Mouse (Mus musculus): ENCODE results near the gene Tmem45a. TPM values are rescaled to one million over a fixed set of nuclear protein-coding genes. Genes with fewer than 3 reads are reported as not detected.

Gene Tmem45a
- polyA plus RNA-seq, 1 experiment = 2.0 TPM

DNA sequence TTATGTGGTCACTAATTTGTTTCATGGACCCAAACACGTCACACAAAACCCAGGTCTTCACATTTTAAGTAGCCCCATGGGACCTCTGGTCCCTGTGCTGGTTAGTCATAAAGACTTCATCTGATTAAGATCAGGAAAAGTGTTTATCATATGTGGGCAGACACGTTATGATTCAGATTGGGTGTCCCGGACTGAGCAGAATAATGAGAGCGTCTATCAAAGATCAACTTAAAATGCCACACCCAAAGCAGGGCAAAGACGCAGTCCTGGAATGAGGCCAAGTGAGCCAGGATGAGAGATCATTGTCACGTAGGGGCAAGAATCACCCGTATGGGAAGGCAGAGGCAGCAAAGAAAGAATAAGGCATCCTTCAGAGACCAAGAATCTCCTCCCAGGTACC is 87.1 kb downstream of the Tmem45a start:
- TF ChIP-seq CTCF (conservative IDR thresholded peaks at IDR 0.05; ENCODE audit: insufficient read depth, insufficient read length, low read depth, low read length) (no peak), POLR2A (IDR thresholded peaks at IDR 0.05; ENCODE audit: low read depth, low read length) (no peak)
- H3K27me3 ChIP-seq (replicated peaks; ENCODE audit: control insufficient read depth, insufficient read depth, low read length) = no peaks in the 10 kb centered on the region
- no peaks in the 10 kb centered on the region for H3K36me3 ChIP-seq (ENCODE audit: control insufficient read depth, insufficient read depth, low read length)
- WGBS = 59% methylated on average over 7 of the region's 7 CpGs
- no peak overlapping the region for H3K4me3 ChIP-seq (ENCODE audit: insufficient read depth, low read depth, low read length)
- no peaks in the 10 kb centered on the region for H3K4me1 ChIP-seq (ENCODE audit: control insufficient read depth, insufficient read depth, low read length)
- H3K27ac ChIP-seq (ENCODE audit: insufficient read depth, low read depth, low read length) = no peak overlapping the region
- no peak for DNase-seq

DNA sequence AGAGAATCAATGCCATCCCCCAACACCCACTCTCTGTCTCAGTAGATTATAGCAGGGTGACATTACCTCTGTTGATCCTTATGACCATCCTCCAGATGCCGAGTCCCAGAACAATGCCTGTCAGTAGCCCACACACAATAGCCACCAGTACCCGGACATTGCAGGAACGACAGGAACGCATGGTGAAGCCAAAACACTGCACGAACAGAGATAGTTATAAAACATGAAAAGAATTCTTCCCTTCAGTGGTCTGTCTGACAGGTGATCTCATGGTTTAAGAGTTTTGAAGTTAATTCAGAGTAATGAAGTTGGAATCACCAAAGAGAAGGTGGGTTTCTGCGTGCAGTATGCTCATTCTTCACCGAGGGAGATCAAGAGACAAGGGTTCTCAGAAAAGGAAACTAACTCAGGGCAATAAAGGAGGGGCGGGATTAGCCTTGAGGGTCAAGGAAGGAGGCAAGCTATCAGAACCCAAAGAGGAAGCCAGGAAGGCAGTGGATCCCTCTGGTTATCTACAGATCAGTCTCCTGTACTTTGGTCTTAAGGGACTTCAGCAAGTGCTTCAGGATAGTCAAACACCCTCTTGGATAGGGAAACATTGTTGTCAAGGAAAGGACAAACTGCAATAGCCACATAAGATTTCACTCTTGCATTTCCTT is 90.4 kb downstream of the Tmem45a start, which contains the start of gene Adgrg7:
Gene Adgrg7 (minus strand): TSS at position 375 of the 659 bp plus-strand sequence.
- no peaks in the 10 kb centered on the region for H3K4me1 ChIP-seq (ENCODE audit: control insufficient read depth, insufficient read depth, low read length)
- H3K27me3 ChIP-seq (replicated peaks; ENCODE audit: control insufficient read depth, insufficient read depth, low read length) = no peaks in the 10 kb centered on the region
- H3K36me3 ChIP-seq (ENCODE audit: control insufficient read depth, insufficient read depth, low read length) = no peaks in the 10 kb centered on the region
- no peak for DNase-seq
- no peak within 1 kb of the TSS for H3K4me3 ChIP-seq (ENCODE audit: insufficient read depth, low read depth, low read length)
- no peak for TF ChIP-seq CTCF (conservative IDR thresholded peaks at IDR 0.05; ENCODE audit: insufficient read depth, insufficient read length, low read depth, low read length)
- no peak for TF ChIP-seq POLR2A (IDR thresholded peaks at IDR 0.05; ENCODE audit: low read depth, low read length)
- 68% methylated on average over 8 of the region's 8 CpGs for whole genome bisulfite sequencing
- no peak within 1 kb of the TSS for H3K27ac ChIP-seq (ENCODE audit: insufficient read depth, low read depth, low read length)

GRCm38 (mm10) chr16:56794383-56795144 is 91.4 kb downstream of the Tmem45a start:
- no peaks in the 10 kb centered on the region for H3K36me3 ChIP-seq (ENCODE audit: control insufficient read depth, insufficient read depth, low read length)
- DNase-seq = no peak
- no peaks in the 10 kb centered on the region for H3K4me1 ChIP-seq (ENCODE audit: control insufficient read depth, insufficient read depth, low read length)
- no peak for TF ChIP-seq CTCF (conservative IDR thresholded peaks at IDR 0.05; ENCODE audit: insufficient read depth, insufficient read length, low read depth, low read length)
- TF ChIP-seq POLR2A (IDR thresholded peaks at IDR 0.05; ENCODE audit: low read depth, low read length) = no peak
- H3K4me3 ChIP-seq (ENCODE audit: insufficient read depth, low read depth, low read length) = no peak overlapping the region
- WGBS = 83% methylated on average over 7 of the region's 7 CpGs
- H3K27ac ChIP-seq (ENCODE audit: insufficient read depth, low read depth, low read length) = no peak overlapping the region
- no peaks in the 10 kb centered on the region for H3K27me3 ChIP-seq (replicated peaks; ENCODE audit: control insufficient read depth, insufficient read depth, low read length)

- Histone ChIP-seq H3K27me3 (replicated peaks; ENCODE audit: control insufficient read depth, insufficient read depth, low read length) (no peaks in the 10 kb centered on the region), H3K36me3 (ENCODE audit: control insufficient read depth, insufficient read depth, low read length) (no peaks in the 10 kb centered on the region), H3K4me1 (ENCODE audit: control insufficient read depth, insufficient read depth, low read length) (no peaks in the 10 kb centered on the region), H3K4me3 (ENCODE audit: insufficient read depth, low read depth, low read length) (no peak overlapping the region), H3K27ac (ENCODE audit: insufficient read depth, low read depth, low read length) (no peak overlapping the region)
- peak; percentile 70 for DNase-seq
- TF ChIP-seq POLR2A (IDR thresholded peaks at IDR 0.05; ENCODE audit: low read depth, low read length) (no peak), CTCF (conservative IDR thresholded peaks at IDR 0.05; ENCODE audit: insufficient read depth, insufficient read length, low read depth, low read length) (no peak)
- WGBS = 19% methylated on average over 1 of the region's 1 CpGs
These were observed 92.2 kb downstream of the Tmem45a start for GRCm38 (mm10) chr16:56793778-56794177.

DNA sequence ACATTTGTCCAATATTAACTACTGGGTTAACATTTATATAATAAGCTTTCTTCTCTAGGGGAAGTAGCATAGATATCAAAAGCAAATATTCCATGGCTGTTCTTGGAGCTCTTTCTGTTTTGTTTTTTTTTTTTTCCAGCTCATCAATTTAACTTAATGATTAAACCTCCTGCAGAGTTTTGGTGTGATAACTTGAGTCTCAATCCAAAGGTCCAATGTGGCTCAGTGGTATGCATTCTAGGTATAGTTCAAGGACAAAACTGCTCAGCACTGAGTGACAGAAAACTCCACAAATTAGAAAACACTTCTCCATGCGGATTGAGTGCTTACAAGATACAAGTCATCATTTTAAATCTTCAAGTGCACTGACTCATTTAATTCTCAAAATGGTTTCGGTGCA is 100.0 kb downstream of the Tmem45a start:
- no peaks in the 10 kb centered on the region for H3K4me1 ChIP-seq (ENCODE audit: control insufficient read depth, insufficient read depth, low read length)
- no peak overlapping the region for H3K27ac ChIP-seq (ENCODE audit: insufficient read depth, low read depth, low read length)
- no peak for TF ChIP-seq POLR2A (IDR thresholded peaks at IDR 0.05; ENCODE audit: low read depth, low read length)
- no peak for TF ChIP-seq CTCF (conservative IDR thresholded peaks at IDR 0.05; ENCODE audit: insufficient read depth, insufficient read length, low read depth, low read length)
- WGBS = 68% methylated on average over 2 of the region's 2 CpGs
- no peaks in the 10 kb centered on the region for H3K36me3 ChIP-seq (ENCODE audit: control insufficient read depth, insufficient read depth, low read length)
- no peak overlapping the region for H3K4me3 ChIP-seq (ENCODE audit: insufficient read depth, low read depth, low read length)
- peak; percentile 19 for DNase-seq
- no peaks in the 10 kb centered on the region for H3K27me3 ChIP-seq (replicated peaks; ENCODE audit: control insufficient read depth, insufficient read depth, low read length)

DNA sequence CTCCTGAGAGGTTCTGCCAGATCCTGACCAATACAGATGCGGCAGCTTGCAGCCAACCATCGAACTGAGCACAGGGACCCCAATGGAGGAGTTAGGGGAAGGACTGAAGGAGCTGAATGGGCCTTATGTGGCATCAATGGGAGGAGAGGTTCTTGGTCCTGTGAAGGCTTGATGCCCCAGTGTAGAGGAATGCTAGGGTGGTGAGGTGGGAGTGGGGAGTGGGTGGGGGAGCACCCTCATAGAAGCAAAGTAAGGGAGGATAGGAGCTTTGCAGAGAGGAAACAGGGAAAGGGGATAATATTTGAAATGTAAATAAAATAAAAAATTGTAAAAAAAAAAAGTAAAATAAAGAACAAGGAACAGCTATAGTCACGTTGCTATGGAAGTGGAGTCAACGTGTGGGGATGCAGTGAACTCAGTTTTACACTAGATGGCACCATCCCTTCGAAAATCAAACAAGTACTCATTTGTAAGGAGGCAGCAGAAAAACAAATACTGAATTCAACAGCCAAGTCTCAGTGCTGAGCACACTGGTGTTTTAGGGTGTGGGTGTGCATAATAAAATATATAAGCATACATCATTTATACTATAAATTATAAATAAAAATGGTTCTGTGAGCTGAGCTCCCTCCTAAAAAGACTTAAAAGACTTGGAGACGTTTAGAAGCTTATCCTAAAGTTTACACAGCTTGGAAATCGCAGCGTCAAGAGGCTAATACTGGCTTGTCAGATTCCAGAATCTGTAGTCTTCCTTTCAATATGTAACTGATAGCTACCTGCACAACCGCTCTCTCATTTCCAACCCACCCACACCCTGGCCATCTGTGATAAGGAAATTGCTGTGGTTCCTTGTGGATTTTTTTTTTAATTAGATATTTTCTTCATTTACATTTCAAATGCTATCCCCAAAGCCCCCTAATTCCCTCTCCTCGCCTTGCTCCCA is 114.5 kb downstream of the Tmem45a start:
- peak; percentile 65 for DNase-seq

More for the DNA sequence above, 114.5 kb downstream of the Tmem45a start:
- Histone ChIP-seq H3K4me1 (ENCODE audit: control insufficient read depth, insufficient read depth, low read length) (no peaks in the 10 kb centered on the region), H3K4me3 (ENCODE audit: insufficient read depth, low read depth, low read length) (no peak overlapping the region), H3K36me3 (ENCODE audit: control insufficient read depth, insufficient read depth, low read length) (no peaks in the 10 kb centered on the region), H3K27me3 (replicated peaks; ENCODE audit: control insufficient read depth, insufficient read depth, low read length) (no peaks in the 10 kb centered on the region), H3K27ac (ENCODE audit: insufficient read depth, low read depth, low read length) (no peak overlapping the region)
- 50% methylated on average over 10 of the region's 10 CpGs for WGBS
- TF ChIP-seq CTCF (conservative IDR thresholded peaks at IDR 0.05; ENCODE audit: insufficient read depth, insufficient read length, low read depth, low read length) (peak; percentile 36), POLR2A (IDR thresholded peaks at IDR 0.05; ENCODE audit: low read depth, low read length) (no peak)

Other genes starting within 250 kb of the Tmem45a start
- 85.0 and 94.9 TPM in 2 replicates for gene Tfg, start 168.7 kb downstream of the Tmem45a start, polyA plus RNA-seq (2012; rRNA removed)
- not detected in 2 replicates for gene Adgrg7, start 90.3 kb downstream of the Tmem45a start, polyA plus RNA-seq (2012; rRNA removed)
- not detected in 2 replicates for gene Lnp1, start 41.9 kb upstream of the Tmem45a start, polyA plus RNA-seq (2012; rRNA removed)
- not detected in 2 replicates for gene Tmem45a2, start 185.2 kb upstream of the Tmem45a start, polyA plus RNA-seq (2012; rRNA removed)
- 10.6 and 12.5 TPM in 2 replicates for gene Tomm70a, start 235.5 kb upstream of the Tmem45a start, polyA plus RNA-seq (2012; rRNA removed)